Mouse (Mus musculus) kidney, adult 18-20 months (tissue): ENCODE measurements around the gene Cacng2.

Experiments
- DNase-seq: peaks from one replicate; pipeline ENCODE4 v3.0.0; 2021

Gene Cacng2

DNA sequence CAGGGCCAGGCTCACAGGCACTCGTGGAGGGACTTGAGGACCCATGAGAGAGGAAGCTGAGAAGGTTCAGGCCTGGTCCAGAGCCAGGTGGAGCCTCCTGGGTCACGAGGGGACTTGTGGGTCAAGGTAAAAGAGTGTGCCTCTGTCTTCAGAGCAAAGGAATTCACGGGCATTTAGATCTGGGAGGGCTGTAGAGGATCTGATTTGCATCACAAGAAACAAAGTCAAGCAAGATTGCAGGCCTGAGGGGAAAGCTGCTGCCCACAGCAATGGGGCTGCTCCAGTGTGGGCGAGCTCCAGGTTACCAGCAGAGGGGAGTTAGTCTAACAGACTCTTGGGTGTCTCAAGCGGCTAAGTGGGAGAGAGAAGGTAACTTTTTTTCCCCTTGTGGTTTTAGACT lies 118.4 kb downstream of the Cacng2 start:
- no peak for DNase-seq

- DNase-seq: no peak
Measured at GRCm38 (mm10) chr15:77988541-77988940, 131.3 kb downstream of the Cacng2 start.

DNA sequence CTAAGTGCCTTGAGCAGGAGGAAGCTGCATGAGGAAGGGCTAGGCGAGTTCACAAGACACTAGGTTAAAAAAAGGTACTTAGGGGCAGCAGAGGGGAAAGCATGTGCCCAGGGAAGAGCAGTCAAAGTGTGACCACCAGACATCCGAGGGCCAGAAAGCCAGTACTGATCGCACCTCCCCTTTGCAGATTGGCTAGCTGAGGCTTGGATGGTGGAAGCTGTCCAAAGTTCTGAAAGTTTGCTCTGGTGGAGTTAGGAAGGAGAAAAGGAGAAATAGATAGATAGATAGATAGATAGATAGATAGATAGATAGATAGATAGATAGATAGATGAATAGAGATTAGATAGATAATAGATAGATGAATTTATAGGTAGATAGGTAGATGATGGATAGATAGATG lies 136.4 kb downstream of the Cacng2 start:
- no peak for DNase-seq

DNA sequence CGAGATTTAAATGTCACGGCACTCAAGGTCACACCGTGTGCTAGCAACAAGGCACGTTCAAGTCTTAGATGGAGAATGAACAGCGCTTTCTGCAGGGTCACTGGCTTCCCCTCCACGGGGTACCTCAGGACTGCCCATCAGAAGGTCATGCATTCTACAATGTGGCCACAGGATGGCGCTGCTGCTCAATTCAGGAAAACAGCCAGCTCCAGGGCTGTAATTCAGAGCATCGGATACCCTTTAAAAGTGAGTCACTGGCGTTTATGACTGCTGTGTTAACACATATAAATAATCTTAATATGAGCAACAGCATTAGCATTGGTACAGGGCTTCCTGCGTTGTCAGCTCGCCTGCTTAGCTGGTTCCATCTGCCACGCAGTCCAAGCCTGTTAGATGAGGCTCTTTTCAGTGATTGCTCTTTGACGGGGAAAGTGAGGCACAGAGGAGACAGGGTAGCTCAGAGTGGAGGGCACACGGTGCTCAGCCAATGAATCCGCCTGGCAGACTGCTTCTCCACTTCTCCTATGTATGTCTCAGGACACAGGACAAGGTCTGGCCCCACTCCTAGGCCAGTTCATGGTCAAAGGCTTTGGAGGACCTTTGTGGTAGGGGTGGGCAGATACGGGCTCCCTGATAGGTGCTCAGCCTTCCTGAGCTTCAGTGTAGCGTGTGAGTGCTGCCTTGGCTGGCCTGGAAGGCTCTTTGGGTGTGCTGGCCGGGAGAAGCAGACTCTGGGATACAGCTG lies 137.5 kb downstream of the Cacng2 start:
- peak; percentile 47 for DNase-seq

- DNase-seq: no peak
Measured at GRCm38 (mm10) chr15:77981181-77981680, 138.6 kb downstream of the Cacng2 start.

DNA sequence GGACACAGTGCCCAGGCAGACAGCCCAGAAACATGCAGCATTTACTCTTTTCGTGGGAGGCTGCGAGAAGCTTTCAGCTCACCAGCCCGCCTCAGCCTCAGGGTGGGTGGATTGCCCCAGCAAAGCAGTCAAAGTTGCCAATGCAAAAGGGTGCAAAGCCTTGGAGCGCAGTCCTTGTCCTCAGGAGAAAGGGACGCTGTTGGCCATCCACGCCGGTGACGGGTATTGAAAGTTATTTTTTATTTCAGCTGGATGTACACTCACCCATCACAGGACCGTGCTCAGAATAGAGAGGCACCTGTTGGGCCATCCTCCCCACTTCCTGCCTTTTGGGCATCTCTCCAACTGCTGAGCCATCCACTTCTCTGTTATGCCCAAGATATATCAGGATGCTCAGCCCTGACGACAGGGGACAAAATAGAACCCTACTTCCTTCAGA lies 140.4 kb downstream of the Cacng2 start:
- no peak for DNase-seq

DNA sequence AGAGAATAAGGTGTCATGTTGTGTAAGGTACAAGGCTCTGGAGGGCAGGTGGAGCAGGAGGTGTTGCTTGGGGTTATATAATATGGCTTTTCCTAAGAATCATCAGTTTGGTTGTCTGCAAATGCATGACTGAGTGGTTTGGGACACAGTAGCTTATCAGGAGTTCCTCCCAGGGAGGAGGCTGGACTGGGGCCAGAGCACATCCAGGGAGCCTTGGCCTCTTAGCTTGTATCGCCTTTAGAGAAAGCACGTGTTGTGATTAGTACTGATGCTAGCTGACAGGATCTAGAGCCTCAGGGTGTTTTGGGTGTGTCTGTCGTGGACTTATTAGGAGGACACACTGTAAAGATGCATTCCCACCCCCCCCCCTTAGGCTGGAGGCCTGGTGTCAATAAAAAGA lies 142.2 kb downstream of the Cacng2 start:
- no peak for DNase-seq

GRCm38 (mm10) chr15:77974165-77974841 lies 145.5 kb downstream of the Cacng2 start:
- DNase-seq: no peak

- peak; percentile 99 for DNase-seq
Measured at GRCm38 (mm10) chr15:77970470-77971292, 149.1 kb downstream of the Cacng2 start, which contains the start of gene Eif3d. TSS of gene Eif3d (minus strand) at chr15:77970813.

DNA sequence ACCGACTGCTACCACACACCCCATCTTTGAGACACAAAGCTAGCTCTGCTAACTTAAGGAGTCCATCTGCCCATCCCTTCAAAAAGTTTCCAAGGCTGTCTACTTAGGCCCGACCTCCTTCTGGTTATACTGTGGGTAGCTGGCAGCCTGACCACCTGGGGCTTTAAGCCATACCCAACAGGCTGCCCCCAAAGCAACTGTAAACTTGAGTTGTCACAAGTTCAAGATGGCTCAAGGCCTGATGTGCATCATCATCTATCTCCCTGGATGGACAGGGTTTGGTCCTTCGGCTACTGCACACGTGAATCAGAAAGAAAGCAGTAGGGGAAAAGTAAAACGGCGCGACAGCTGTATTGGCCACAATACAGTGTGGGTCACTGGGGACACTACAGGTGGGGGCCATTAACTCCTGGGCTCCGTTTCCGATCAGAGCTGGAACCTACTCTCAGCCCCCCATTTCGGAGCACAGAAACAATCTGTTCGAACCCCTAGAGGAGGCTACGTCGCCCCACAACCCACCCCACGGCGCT lies 149.8 kb downstream of the Cacng2 start:
- DNase-seq: no peak

DNA sequence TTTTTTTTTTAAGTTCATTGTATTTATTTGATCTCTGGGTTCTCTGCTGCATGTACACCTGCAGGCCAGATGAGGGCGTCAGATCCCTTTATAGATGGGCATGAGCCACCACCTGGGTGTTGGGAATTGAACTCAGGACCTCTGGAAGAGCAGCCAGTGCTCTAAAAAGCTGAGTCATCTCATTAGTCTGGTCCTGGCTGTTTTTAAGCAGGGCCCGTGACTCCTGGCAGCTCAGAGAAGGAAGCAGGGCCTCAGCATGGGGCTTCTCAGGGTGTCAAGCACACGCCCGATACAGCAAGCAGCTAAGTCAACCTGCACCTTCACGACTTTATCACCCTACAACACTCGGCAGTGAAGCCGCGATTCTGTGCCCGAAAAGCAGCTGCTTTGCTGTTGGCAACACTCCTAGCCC lies 154.7 kb downstream of the Cacng2 start:
- no peak for DNase-seq

- DNase-seq: no peak
Measured at GRCm38 (mm10) chr15:77962447-77962846, 157.4 kb downstream of the Cacng2 start.

DNA sequence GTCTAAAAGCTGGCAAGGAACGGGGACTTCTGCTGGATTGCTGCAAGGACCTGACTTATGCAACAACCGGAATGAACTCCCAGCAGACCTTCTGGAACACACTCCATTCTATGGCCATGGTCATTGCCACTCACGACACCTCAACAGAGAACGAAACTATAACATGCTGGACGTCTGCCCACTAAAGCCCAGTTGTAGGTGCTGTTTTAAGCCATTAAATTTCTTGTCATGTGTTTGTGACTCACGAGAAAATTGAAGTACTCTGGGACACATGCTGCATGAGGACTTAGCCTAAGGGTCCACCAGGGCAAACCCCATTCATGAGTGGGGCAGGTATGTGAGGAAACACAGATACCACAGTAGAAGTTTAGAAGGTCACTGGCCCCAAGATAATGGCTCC lies 159.1 kb downstream of the Cacng2 start:
- DNase-seq: no peak

DNA sequence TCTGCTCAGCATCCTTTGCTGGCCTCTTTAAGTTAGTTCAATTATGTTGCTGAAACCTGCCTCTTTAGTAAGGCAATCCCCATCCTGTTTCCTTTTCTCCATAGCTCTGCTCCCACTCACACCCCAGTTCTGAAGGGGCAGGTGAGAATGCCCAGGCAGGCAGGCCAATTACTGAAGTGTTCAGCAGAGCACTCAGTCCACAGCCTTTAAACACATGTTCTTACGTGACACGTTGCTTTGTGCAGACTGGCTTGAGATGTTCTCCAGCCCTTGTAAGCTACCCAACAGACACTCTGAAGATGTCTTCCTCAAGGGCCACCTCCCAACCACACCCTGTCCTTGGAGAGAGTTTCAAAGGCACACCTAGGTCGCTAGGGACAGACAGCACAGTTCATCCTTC lies 161.8 kb downstream of the Cacng2 start:
- no peak for DNase-seq

GRCm38 (mm10) chr15:77957625-77958024 lies 162.2 kb downstream of the Cacng2 start:
- DNase-seq: no peak

- peak; percentile 75 for DNase-seq
Measured at GRCm38 (mm10) chr15:77956404-77956901, 163.4 kb downstream of the Cacng2 start, which contains the start of gene Foxred2. TSS of gene Foxred2 (minus strand) at chr15:77956722.

DNA sequence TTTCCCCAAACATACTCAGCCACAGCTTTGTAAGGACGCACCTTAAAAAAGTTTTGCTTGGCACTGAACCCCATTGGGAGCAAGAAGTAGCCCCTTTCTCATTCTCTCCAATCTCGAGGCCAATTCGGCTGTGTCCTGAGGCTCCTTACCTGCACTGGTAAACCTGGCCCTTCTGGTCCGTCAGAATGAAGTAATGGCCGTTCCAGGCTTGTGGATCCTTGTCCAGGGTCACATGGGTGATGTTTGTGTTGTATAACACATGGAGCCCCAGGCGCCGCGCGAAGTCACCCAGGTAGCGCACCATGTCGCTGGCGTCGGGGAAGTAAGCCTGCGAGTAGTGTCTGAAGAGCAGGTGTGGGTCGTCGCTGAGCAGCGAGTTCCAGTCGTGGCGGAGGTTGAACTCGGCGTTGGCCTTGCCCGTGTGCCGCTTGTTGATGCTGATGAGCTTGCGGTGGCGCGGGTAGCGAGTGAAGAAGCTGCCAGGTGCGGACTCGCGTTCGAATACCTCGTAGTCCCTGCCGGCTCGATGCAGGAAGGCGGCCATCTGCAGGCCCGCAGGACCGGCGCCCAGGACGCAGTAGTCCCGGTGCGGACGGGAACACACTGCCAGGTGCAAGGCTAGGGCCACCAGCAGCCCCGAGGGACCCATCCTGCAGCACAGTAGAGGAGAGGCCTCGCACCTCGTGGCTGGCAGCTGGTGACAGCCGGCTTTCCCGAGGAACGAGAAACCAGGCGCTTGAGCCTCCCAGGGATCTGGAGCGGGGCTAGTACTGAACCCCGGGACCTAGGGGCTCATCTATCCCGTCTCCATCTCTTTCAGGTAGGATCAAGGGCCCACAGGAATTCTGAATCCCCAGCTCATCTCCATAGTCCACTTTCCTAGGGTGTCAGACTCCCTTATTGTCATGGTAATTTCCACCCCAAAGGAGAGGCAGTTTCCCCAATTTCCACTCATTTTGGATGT lies 164.1 kb downstream of the Cacng2 start:
- peak; percentile 13 for DNase-seq

- DNase-seq: no peak
Measured at GRCm38 (mm10) chr15:77954362-77954761, 165.5 kb downstream of the Cacng2 start.

DNA sequence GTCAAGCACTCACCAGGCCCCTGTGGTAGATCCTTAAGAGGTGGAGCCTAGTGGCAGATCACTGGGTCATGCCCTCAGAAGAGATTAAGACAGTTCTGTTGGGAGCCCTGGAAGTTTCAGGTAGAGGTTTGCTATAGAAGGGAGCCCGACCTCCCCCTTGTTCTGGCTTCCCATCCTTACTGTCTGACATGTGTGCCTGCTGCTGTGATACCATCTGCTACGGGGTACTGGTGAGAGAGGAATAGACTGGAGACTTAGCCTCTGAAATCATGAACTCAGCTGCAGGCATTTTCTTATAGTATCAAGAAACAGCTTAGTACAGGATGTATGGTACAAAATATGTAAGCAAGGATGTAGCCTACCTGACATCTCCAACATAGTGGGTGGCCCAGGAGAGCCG lies 166.9 kb downstream of the Cacng2 start:
- DNase-seq: no peak

DNA sequence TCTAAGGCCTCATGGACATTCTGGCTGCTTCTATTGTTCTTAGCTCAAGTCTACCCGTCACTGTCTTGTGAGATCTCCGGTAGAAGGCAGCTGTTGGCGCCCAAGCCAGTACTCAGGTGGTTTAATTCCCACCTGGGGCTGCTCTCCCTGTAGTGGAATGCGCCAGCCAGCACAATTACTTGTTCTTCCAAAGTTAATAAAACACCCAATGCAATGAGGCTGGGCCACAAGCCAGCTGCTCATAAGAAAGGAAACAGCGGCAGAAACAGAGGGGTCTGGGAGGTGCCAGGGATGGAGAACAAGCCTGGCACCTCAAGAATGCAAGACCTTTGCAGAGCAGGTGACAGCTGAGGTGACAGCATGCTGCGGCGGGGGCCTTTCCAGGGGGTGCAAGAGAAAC lies 170.8 kb downstream of the Cacng2 start:
- peak; percentile 79 for DNase-seq

DNA sequence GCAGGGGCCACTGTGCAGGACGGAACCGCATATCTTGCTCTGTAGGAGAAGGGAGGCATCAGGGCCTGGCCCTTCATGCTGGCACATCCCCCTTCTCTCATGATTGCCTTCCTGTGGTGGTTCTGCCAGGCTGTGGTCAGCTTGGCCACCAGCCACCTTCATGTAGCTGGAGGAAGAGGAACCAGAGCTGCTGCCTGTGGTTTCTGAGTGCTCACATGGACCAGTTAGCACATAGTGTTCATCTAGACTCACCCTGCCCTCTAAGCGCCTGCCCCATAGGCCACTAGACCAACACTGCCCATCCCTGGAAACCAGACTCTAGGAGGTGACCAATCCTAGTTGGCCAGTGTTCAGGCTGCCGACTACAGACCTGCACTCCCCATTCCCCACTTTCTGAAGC lies 174.1 kb downstream of the Cacng2 start:
- no peak for DNase-seq
